Mouse (Mus musculus): Measurements from ENCODE around the gene Fscn3. TPM values are rescaled to one million over a fixed set of nuclear protein-coding genes. Genes with fewer than 3 reads are reported as not detected.

Gene Fscn3
- polyA plus RNA-seq, 1 experiment from 2014 or later, result not detected

- TF ChIP-seq CTCF (IDR thresholded peaks at IDR 0.05), result no peak
- no peak for ATAC-seq
- CTCF ChIA-PET, result interaction anchor here (1.3 kb wide), 1 partner anchor 36 kb away, joined by 5 read pairs; no protein-coding TSS in a partner anchor
- in situ Hi-C loops (cut with MboI; ENCODE audit: low pct_unique_long_range_greater_than_20kb), result loop anchor here (5.0 to 10.0 kb wide), 3 partner anchors 52 to 720 kb away; partner anchors contain the start of gene Snd1
- POLR2A ChIA-PET, result no interaction called here
- H3K27me3 ChIP-seq, result no peaks in the 10 kb centered on the region
- no peak for DNase-seq (ENCODE audit: low read depth, low spot score)
Observed at GRCm38 (mm10) chr6:28425019-28425418, 2.6 kb upstream of the Fscn3 start.

DNA sequence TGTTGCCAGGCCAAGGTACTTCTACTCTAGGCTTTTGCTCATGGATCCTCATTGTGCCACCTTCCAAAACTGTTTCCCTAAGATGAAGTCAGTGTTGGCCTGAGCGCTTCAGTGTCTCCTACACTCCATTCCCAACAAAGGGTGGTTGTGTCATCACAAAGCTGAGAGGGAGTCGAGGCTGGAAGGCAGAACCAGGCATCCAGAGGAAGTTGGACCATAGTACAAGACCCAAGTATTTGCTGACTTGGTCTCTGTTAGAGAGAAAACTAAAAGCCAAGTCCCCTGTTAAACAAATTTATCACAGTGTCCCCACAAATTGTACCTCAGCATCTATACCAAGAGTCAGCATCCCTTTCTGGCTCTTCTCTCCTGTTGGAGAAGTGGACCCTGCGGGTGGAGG lies 701 bp downstream of the Fscn3 start, which contains the start of gene Gcc1:
Gene Gcc1 (minus strand): TSS at position 101 of the 400 bp plus-strand sequence.
- in situ Hi-C loops (cut with MboI; ENCODE audit: low pct_unique_long_range_greater_than_20kb), result loop anchor here (5.0 to 10.0 kb wide), 3 partner anchors 49 to 717 kb away; partner anchors contain the start of gene Snd1
- ChIA-PET CTCF (no interaction called here), POLR2A (no interaction called here)
- H3K27me3 ChIP-seq, result no peaks in the 10 kb centered on the region
- no peak for DNase-seq (ENCODE audit: low read depth, low spot score)
- TF ChIP-seq CTCF (IDR thresholded peaks at IDR 0.05), result no peak
- ATAC-seq, result no peak

DNA sequence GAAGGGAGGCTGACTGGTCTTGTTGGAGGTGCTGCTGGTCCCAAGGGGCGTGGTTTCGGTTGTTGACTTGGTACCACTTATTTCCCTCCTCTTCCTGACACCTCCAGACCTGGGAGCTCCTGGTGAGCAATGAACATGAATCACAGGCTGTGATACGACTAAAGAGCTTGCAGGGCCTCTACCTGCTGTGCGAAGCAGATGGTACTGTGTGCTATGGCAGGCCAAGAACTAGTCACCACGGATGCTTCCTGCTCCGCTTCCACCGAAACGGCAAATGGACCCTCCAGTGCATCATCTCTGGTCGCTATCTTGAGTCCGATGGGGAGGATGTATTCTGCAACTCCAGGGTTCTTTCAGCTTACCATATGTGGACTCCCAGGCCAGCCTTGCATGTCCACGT lies 2.3 kb downstream of the Fscn3 start:
- no peaks in the 10 kb centered on the region for H3K27me3 ChIP-seq
- in situ Hi-C loops (cut with MboI; ENCODE audit: low pct_unique_long_range_greater_than_20kb), result loop anchor here (5.0 to 10.0 kb wide), 3 partner anchors 47 to 715 kb away; partner anchors contain the start of gene Snd1
- ATAC-seq, result no peak
- no peak for TF ChIP-seq CTCF (IDR thresholded peaks at IDR 0.05)
- ChIA-PET CTCF (no interaction called here), POLR2A (no interaction called here)
- no peak for DNase-seq (ENCODE audit: low read depth, low spot score)

- no peak for ATAC-seq
- CTCF ChIA-PET, result interaction anchor here (1.4 kb wide), 1 partner anchor 16 kb away, joined by 3 read pairs; no protein-coding TSS in a partner anchor
- no peak for TF ChIP-seq CTCF (IDR thresholded peaks at IDR 0.05)
- H3K27me3 ChIP-seq, result no peaks in the 10 kb centered on the region
- POLR2A ChIA-PET, result interaction anchor here (0.7 kb wide), 1 partner anchor 44 kb away, joined by 3 read pairs; the partner anchor contains the start of gene Snd1
- no peak for DNase-seq (ENCODE audit: low read depth, low spot score)
- in situ Hi-C loops (cut with MboI; ENCODE audit: low pct_unique_long_range_greater_than_20kb), result no loop called here
Observed at GRCm38 (mm10) chr6:28430795-28431537, 3.4 kb downstream of the Fscn3 start.

DNA sequence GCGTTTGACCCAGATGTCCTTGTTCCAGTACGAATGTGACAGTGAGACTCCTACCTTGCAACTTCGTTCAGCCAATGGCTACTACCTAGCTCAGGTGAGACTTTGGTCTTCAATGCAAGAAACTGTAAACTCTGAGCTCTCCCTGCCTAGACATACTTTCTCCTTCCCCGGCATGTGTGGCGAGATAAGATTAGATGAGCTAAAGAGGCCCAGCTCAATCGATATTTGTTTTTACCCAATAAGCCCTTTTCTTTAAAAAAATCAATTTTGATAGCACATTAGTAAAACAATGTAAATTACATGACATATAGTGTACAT lies 3.9 kb downstream of the Fscn3 start:
- in situ Hi-C loops (cut with MboI; ENCODE audit: low pct_unique_long_range_greater_than_20kb), result no loop called here
- no peak for ATAC-seq
- no peak for DNase-seq (ENCODE audit: low read depth, low spot score)
- ChIA-PET POLR2A (interaction anchor here (0.7 kb wide), 1 partner anchor 44 kb away, joined by 3 read pairs; the partner anchor contains the start of gene Snd1), CTCF (interaction anchor here (0.9 to 1.4 kb wide), 2 partner anchors 16 to 38 kb away, joined by 3 read pairs; no protein-coding TSS in a partner anchor)
- TF ChIP-seq CTCF (IDR thresholded peaks at IDR 0.05), result no peak
- H3K27me3 ChIP-seq, result no peaks in the 10 kb centered on the region

GRCm38 (mm10) chr6:28447937-28448336 lies 20.3 kb downstream of the Fscn3 start:
- POLR2A ChIA-PET, result no interaction called here
- in situ Hi-C loops (cut with MboI; ENCODE audit: low pct_unique_long_range_greater_than_20kb), result no loop called here
- no peak for TF ChIP-seq CTCF (IDR thresholded peaks at IDR 0.05)
- peaks cover 31% of the 10 kb centered on the region for H3K27me3 ChIP-seq
- CTCF ChIA-PET, result no interaction called here
- DNase-seq (ENCODE audit: low read depth, low spot score) (no peak), ATAC-seq (no peak)

DNA sequence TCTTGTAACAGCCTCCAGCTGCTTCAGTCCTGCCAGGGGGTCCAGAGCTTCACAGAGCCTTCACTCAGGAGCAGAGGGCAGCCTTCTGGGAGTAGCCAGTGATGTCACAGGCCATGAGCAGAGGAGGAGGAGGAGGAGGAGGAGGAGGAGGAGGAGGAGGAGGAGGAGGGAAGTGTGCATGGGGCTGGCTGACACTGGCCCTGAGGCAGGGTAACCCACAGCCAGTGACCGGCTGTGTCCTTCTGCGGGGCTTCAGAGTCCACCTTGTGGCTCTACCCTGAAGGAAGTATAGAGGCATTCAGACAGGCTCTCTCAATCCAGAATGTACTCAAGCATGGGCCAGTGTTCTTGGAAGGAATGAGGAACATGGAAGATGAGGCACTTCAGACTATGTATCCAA lies 21.7 kb downstream of the Fscn3 start, which contains the start of gene Pax4:
Gene Pax4 (minus strand): TSS at position 101 of the 400 bp plus-strand sequence.
- H3K27me3 ChIP-seq, result peaks cover 31% of the 10 kb centered on the region
- ATAC-seq (no peak), DNase-seq (ENCODE audit: low read depth, low spot score) (no peak)
- ChIA-PET CTCF (no interaction called here), POLR2A (no interaction called here)
- no peak for TF ChIP-seq CTCF (IDR thresholded peaks at IDR 0.05)
- in situ Hi-C loops (cut with MboI; ENCODE audit: low pct_unique_long_range_greater_than_20kb), result no loop called here

GRCm38 (mm10) chr6:28450481-28450880 lies 22.9 kb downstream of the Fscn3 start:
- H3K27me3 ChIP-seq, result peaks cover 41% of the 10 kb centered on the region
- ChIA-PET POLR2A (no interaction called here), CTCF (interaction anchor here (2.0 kb wide), 1 partner anchor 10 kb away, joined by 6 read pairs; no protein-coding TSS in a partner anchor)
- no peak for ATAC-seq
- no peak for DNase-seq (ENCODE audit: low read depth, low spot score)
- in situ Hi-C loops (cut with MboI; ENCODE audit: low pct_unique_long_range_greater_than_20kb), result no loop called here
- no peak for TF ChIP-seq CTCF (IDR thresholded peaks at IDR 0.05)

- ChIA-PET CTCF (interaction anchor here (2.0 kb wide), 1 partner anchor 9 kb away, joined by 6 read pairs; no protein-coding TSS in a partner anchor), POLR2A (no interaction called here)
- TF ChIP-seq CTCF (IDR thresholded peaks at IDR 0.05), result no peak
- ATAC-seq (no peak), DNase-seq (ENCODE audit: low read depth, low spot score) (no peak)
- in situ Hi-C loops (cut with MboI; ENCODE audit: low pct_unique_long_range_greater_than_20kb), result no loop called here
- H3K27me3 ChIP-seq, result peaks cover 41% of the 10 kb centered on the region
Observed at GRCm38 (mm10) chr6:28450977-28451376, 23.4 kb downstream of the Fscn3 start.

DNA sequence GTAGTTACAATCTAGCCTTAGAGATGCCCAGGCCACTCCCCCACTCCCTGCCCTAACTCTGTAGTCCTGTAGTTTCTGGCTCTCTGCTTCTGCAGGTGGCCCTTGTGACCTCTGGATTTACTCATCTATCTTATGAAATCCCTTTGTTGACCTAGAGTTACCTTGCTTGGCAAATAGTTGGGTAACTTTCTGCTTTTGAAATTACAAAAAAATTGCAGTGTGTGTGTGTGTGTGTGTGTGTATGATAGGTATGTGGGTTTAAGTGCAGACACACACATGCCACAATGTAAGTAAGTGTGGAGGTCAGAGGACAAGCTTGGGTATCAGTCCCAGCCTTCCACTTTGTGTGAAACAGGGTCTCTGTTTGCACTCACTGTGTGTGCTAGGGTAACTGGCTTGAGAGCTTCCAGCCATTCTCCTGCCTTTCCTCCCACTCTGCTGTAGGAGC lies 31.7 kb downstream of the Fscn3 start:
- POLR2A ChIA-PET, result no interaction called here
- in situ Hi-C loops (cut with MboI; ENCODE audit: low pct_unique_long_range_greater_than_20kb), result no loop called here
- CTCF ChIA-PET, result interaction anchor here (1.8 to 2.0 kb wide), 2 partner anchors 8 to 21 kb away, joined by 5 to 6 read pairs; no protein-coding TSS in a partner anchor
- DNase-seq (ENCODE audit: low read depth, low spot score) (no peak), ATAC-seq (no peak)
- TF ChIP-seq CTCF (IDR thresholded peaks at IDR 0.05), result no peak
- peaks cover 20% of the 10 kb centered on the region for H3K27me3 ChIP-seq

GRCm38 (mm10) chr6:28460534-28460933 lies 32.9 kb downstream of the Fscn3 start:
- peak; percentile 69 for TF ChIP-seq CTCF (IDR thresholded peaks at IDR 0.05)
- peaks cover 17% of the 10 kb centered on the region for H3K27me3 ChIP-seq
- ChIA-PET POLR2A (no interaction called here), CTCF (interaction anchor here (0.7 to 2.0 kb wide), 8 partner anchors 9 to 267 kb away, joined by 3 to 6 read pairs (median 4); partner anchors contain the start of gene Arf5)
- in situ Hi-C loops (cut with MboI; ENCODE audit: low pct_unique_long_range_greater_than_20kb), result no loop called here
- DNase-seq (ENCODE audit: low read depth, low spot score) (no peak), ATAC-seq (no peak)

Measured in Patski (cell line).